Mouse (Mus musculus): Measurements from ENCODE around the gene Ccnj. TPM values are rescaled to one million over a fixed set of nuclear protein-coding genes. Genes with fewer than 3 reads are reported as not detected.

The Ccnj gene
- polyA plus RNA-seq, 1 experiment from 2014 or later = 42.6 TPM

- no peak overlapping the region for H3K4me2 ChIP-seq
Observed at GRCm38 (mm10) chr19:40838205-40838604, 7.1 kb downstream of the Ccnj start.

DNA sequence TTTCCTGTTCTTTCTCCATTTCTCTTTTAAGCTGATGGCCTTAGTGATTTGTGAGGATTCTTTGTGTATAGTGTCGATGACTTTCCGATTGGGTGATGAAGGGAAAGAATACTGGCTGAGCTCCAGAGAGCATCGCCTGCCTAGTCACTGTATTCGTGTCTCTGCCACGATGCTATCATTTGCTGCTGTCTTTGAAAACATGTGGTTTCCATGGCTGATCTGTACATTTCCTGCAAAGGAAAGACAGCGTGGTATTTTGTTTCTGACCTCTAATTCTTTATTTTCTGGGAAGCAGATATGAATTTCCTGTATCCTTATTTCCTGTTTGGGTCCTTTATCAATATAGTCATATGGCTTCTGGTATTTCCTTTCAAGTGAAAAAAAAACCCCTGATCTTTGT lies 9.2 kb downstream of the Ccnj start:
- no peaks in the 10 kb centered on the region for H3K27me3 ChIP-seq (ENCODE audit: control insufficient read depth, insufficient read depth, low read length)
- no peak overlapping the region for H3K27ac ChIP-seq (ENCODE audit: low read depth, low read length)
- no peaks in the 10 kb centered on the region for H3K4me1 ChIP-seq (ENCODE audit: control insufficient read depth, insufficient read depth, low read length)
- WGBS = 91% methylated on average over 6 of the region's 6 CpGs
- peaks cover 16% of the 10 kb centered on the region; the same call in 1 of the 2 replicates for H3K36me3 ChIP-seq (ENCODE audit: control insufficient read depth, insufficient read depth, low read length)
- no peak overlapping the region for H3K4me3 ChIP-seq (ENCODE audit: low read depth, low read length)
- no peak overlapping the region for H3K4me2 ChIP-seq
- no peaks in the 10 kb centered on the region for H3K9me3 ChIP-seq (ENCODE audit: control insufficient read depth, low read length)
- DNase-seq (ENCODE audit: low spot score, missing footprints) (no peak), ATAC-seq (ENCODE audit: low FRiP score) (no peak)
- H3K9ac ChIP-seq (ENCODE audit: low read length) = no peak overlapping the region

More at GRCm38 (mm10) chr19:40838205-40838604, 7.1 kb downstream of the Ccnj start:
- WGBS = 92% methylated on average over 7 of the region's 7 CpGs
- Histone ChIP-seq H3K4me1 (ENCODE audit: control insufficient read depth, insufficient read depth, low read length) (peaks cover 8% of the 10 kb centered on the region), H3K4me3 (ENCODE audit: low read depth, low read length) (no peak overlapping the region), H3K27ac (ENCODE audit: low read depth, low read length) (no peak overlapping the region), H3K36me3 (ENCODE audit: control insufficient read depth, insufficient read depth, low read length) (peaks cover 11% of the 10 kb centered on the region; the same call in 1 of the 2 replicates), H3K9ac (ENCODE audit: low read length) (no peak overlapping the region), H3K9me3 (ENCODE audit: control insufficient read depth, low read length) (no peaks in the 10 kb centered on the region), H3K27me3 (ENCODE audit: control insufficient read depth, insufficient read depth, low read length) (no peaks in the 10 kb centered on the region)
- DNase-seq (ENCODE audit: low spot score, missing footprints) (no peak), ATAC-seq (ENCODE audit: low FRiP score) (no peak)

- no peak for ATAC-seq (ENCODE audit: low FRiP score)
- DNase-seq (ENCODE audit: low spot score, missing footprints) = no peak
- no peak overlapping the region for H3K4me2 ChIP-seq
- no peak overlapping the region for H3K27ac ChIP-seq (ENCODE audit: low read depth, low read length)
- H3K9me3 ChIP-seq (ENCODE audit: control insufficient read depth, low read length) = no peaks in the 10 kb centered on the region
- no peak overlapping the region for H3K9ac ChIP-seq (ENCODE audit: low read length)
- no peaks in the 10 kb centered on the region for H3K27me3 ChIP-seq (ENCODE audit: control insufficient read depth, insufficient read depth, low read length)
- H3K36me3 ChIP-seq (ENCODE audit: control insufficient read depth, insufficient read depth, low read length) = peaks cover 22% of the 10 kb centered on the region; the same call in 1 of the 2 replicates
- WGBS = 94% methylated on average over 6 of the region's 6 CpGs
- H3K4me1 ChIP-seq (ENCODE audit: control insufficient read depth, insufficient read depth, low read length) = no peaks in the 10 kb centered on the region
- H3K4me3 ChIP-seq (ENCODE audit: low read depth, low read length) = no peak overlapping the region
Observed at GRCm38 (mm10) chr19:40841083-40841482, 10.0 kb downstream of the Ccnj start.

DNA sequence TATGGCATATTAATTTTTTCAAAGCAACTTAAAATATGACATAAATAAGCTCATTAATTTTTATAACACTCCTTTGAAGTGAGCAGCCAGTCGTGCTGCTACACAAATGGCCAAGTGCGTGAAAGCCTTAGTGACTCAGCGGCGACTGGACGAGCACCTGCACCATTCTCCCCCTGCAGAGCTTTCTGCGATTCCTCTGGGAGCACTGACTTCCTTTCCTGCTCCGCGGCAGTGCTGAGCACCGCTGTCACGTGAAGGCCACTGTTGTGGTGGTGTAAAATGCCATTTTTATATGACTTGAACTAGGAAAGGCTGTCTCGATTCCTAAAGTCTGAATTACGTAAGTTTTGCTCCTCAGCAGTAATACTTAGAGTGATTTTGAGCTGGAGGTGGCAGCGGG lies 10.5 kb downstream of the Ccnj start:
- Histone ChIP-seq H3K27me3 (ENCODE audit: control insufficient read depth, insufficient read depth, low read length) (no peaks in the 10 kb centered on the region), H3K9me3 (ENCODE audit: control insufficient read depth, low read length) (no peaks in the 10 kb centered on the region), H3K9ac (ENCODE audit: low read length) (no peak overlapping the region), H3K4me1 (ENCODE audit: control insufficient read depth, insufficient read depth, low read length) (no peaks in the 10 kb centered on the region), H3K36me3 (ENCODE audit: control insufficient read depth, insufficient read depth, low read length) (peaks cover 24% of the 10 kb centered on the region; the same call in 1 of the 2 replicates), H3K27ac (ENCODE audit: low read depth, low read length) (no peak overlapping the region), H3K4me3 (ENCODE audit: low read depth, low read length) (no peak overlapping the region), H3K4me2 (no peak overlapping the region)
- DNase-seq (ENCODE audit: low spot score, missing footprints) (no peak), ATAC-seq (ENCODE audit: low FRiP score) (no peak)
- 91% methylated on average over 13 of the region's 13 CpGs for WGBS

DNA sequence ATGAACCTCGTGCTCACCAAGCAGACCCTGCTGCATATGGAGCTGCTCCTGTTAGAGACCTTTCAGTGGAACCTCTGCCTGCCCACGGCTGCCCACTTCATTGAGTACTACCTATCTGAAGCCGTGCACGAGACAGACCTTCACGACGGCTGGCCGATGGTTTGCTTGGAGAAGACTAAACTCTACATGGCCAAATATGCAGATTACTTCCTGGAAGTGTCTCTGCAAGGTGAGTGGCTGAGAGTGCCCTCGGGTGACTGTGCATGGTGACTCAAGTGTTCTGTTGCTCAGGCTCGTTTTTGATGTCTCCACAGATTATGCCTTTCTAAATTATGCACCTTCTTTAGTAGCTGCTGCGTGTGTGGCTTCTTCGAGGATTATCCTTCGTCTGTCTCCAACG lies 13.7 kb downstream of the Ccnj start:
- Histone ChIP-seq H3K9ac (ENCODE audit: low read length) (no peak overlapping the region), H3K4me1 (ENCODE audit: control insufficient read depth, insufficient read depth, low read length) (no peaks in the 10 kb centered on the region), H3K4me2 (no peak overlapping the region), H3K36me3 (ENCODE audit: control insufficient read depth, insufficient read depth, low read length) (peaks cover 19% of the 10 kb centered on the region; the same call in 1 of the 2 replicates), H3K27me3 (ENCODE audit: control insufficient read depth, insufficient read depth, low read length) (no peaks in the 10 kb centered on the region), H3K27ac (ENCODE audit: low read depth, low read length) (no peak overlapping the region), H3K9me3 (ENCODE audit: control insufficient read depth, low read length) (no peaks in the 10 kb centered on the region), H3K4me3 (ENCODE audit: low read depth, low read length) (no peak overlapping the region)
- ATAC-seq (ENCODE audit: low FRiP score) (no peak), DNase-seq (ENCODE audit: low spot score, missing footprints) (no peak)
- 91% methylated on average over 13 of the region's 13 CpGs for WGBS

- Histone ChIP-seq H3K4me2 (no peak overlapping the region), H3K27ac (ENCODE audit: low read depth, low read length) (no peak overlapping the region), H3K4me1 (ENCODE audit: control insufficient read depth, insufficient read depth, low read length) (no peaks in the 10 kb centered on the region), H3K4me3 (ENCODE audit: low read depth, low read length) (no peak overlapping the region), H3K36me3 (ENCODE audit: control insufficient read depth, insufficient read depth, low read length) (peaks cover 15% of the 10 kb centered on the region; the same call in 1 of the 2 replicates), H3K9ac (ENCODE audit: low read length) (no peak overlapping the region), H3K9me3 (ENCODE audit: control insufficient read depth, low read length) (no peaks in the 10 kb centered on the region), H3K27me3 (ENCODE audit: control insufficient read depth, insufficient read depth, low read length) (no peaks in the 10 kb centered on the region)
- peak; percentile 75 for DNase-seq (ENCODE audit: low spot score, missing footprints)
- ATAC-seq (ENCODE audit: low FRiP score) = no peak
- WGBS = 85% methylated on average over 12 of the region's 12 CpGs
Observed at GRCm38 (mm10) chr19:40849391-40849790, 18.3 kb downstream of the Ccnj start.

DNA sequence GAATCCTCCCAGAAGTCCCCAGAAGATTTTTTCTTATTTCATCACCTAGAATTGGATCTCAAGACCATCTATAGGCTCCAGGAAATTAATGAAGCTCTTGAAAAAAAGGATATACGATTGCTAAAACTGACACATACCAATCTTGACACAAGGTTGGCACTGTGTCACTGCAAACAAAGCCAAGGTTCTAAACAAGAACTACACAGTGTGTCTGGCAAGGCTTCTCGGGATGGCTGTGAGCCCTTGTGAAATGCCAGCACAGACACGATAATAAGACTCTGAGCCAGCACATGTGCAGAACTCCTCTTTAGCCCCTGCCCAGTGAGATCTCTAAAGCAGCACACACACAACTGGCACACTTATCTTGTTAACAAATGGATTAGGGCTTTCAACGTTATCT lies 28.5 kb downstream of the Ccnj start:
- Histone ChIP-seq H3K27me3 (ENCODE audit: control insufficient read depth, insufficient read depth, low read length) (no peaks in the 10 kb centered on the region), H3K9me3 (ENCODE audit: control insufficient read depth, low read length) (no peaks in the 10 kb centered on the region), H3K4me3 (ENCODE audit: low read depth, low read length) (no peak overlapping the region), H3K27ac (ENCODE audit: low read depth, low read length) (no peak overlapping the region), H3K9ac (ENCODE audit: low read length) (no peak overlapping the region), H3K4me1 (ENCODE audit: control insufficient read depth, insufficient read depth, low read length) (no peaks in the 10 kb centered on the region), H3K4me2 (no peak overlapping the region), H3K36me3 (ENCODE audit: control insufficient read depth, insufficient read depth, low read length) (no peaks in the 10 kb centered on the region)
- DNase-seq (ENCODE audit: low spot score, missing footprints) = peak; percentile 56
- no peak for ATAC-seq (ENCODE audit: low FRiP score)
- 72% methylated on average over 4 of the region's 4 CpGs for WGBS

GRCm38 (mm10) chr19:40868284-40868683 lies 37.2 kb downstream of the Ccnj start:
- Histone ChIP-seq H3K9ac (ENCODE audit: low read length) (no peak overlapping the region), H3K27me3 (ENCODE audit: control insufficient read depth, insufficient read depth, low read length) (no peaks in the 10 kb centered on the region; the same call in 1 of the 2 replicates), H3K9me3 (ENCODE audit: control insufficient read depth, low read length) (no peaks in the 10 kb centered on the region), H3K27ac (ENCODE audit: low read depth, low read length) (no peak overlapping the region), H3K36me3 (ENCODE audit: control insufficient read depth, insufficient read depth, low read length) (no peaks in the 10 kb centered on the region), H3K4me3 (ENCODE audit: low read depth, low read length) (no peak overlapping the region), H3K4me1 (ENCODE audit: control insufficient read depth, insufficient read depth, low read length) (no peaks in the 10 kb centered on the region), H3K4me2 (no peak overlapping the region)
- DNase-seq (ENCODE audit: low spot score, missing footprints) = no peak
- ATAC-seq (ENCODE audit: low FRiP score) = no peak
- WGBS = 41% methylated on average over 5 of the region's 5 CpGs

DNA sequence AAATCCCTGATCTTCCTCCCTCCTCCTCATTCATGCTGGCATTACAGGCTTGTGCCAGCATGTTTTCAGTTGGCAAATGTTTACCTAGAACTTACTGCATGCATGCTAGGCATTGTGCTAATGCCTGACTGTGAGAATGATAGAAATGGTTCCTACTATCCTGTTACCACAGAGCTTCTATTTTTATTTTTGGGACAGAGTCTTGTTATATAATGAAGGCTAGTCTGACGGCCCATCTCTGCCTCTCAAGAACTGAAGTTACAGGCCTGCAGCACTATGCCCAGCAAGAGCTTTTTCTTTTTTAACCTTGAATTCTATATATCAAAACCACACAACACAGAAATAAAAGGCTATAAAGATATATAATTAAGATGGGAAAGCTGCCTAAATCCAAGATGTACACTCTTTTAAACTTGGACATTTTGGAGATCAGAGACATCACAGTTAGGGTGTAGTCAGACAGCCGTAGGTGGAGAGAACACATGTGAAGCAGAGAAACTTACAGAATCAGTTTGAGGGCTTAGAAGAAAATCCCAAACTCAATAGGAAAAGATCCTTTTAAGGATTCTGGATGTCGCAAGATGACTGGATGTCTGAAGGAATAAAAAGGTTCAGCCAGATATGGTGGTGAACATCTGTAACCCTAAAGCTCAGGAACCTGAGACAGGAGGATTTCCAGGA lies 38.5 kb downstream of the Ccnj start:
- Histone ChIP-seq H3K4me1 (ENCODE audit: control insufficient read depth, insufficient read depth, low read length) (no peaks in the 10 kb centered on the region), H3K4me3 (ENCODE audit: low read depth, low read length) (no peak overlapping the region), H3K9me3 (ENCODE audit: control insufficient read depth, low read length) (no peaks in the 10 kb centered on the region), H3K4me2 (no peak overlapping the region), H3K27ac (ENCODE audit: low read depth, low read length) (no peak overlapping the region), H3K36me3 (ENCODE audit: control insufficient read depth, insufficient read depth, low read length) (no peaks in the 10 kb centered on the region), H3K27me3 (ENCODE audit: control insufficient read depth, insufficient read depth, low read length) (peaks cover 3% of the 10 kb centered on the region; the same call in 1 of the 2 replicates), H3K9ac (ENCODE audit: low read length) (no peak overlapping the region)
- DNase-seq (ENCODE audit: low spot score, missing footprints) = no peak
- WGBS = 83% methylated on average over 3 of the region's 3 CpGs
- ATAC-seq (ENCODE audit: low FRiP score) = no peak
